Mouse (Mus musculus): ENCODE measurements at regions not wholly inside any gene's neighbourhood (a gene's known extent, or its start where the extent isn't known, plus 50 kb on each side); places are given as distances from the start of the nearest gene placed in this dataset.

DNA sequence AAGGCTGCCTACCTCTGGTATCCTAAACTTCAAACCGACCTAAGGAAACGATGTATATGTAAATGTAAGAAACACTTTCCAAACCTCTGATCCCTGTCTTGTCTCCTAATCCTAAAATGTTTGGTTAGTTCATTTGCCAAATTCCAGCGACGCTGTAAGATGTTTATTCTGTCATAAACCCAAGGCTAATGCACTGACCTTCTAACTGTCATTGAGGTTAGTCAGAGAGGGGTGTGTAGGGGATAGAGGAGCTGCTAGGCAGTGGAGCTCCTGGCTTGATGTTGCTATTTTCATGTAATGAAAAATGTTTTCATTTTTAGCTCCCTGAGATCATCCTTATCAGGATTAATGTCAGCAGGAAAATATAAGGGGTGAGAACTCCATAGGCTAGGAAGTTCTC is 335.8 kb upstream of the Rasgrp1 start:
- no peak for TF ChIP-seq POLR2A (IDR thresholded peaks at IDR 0.05; ENCODE audit: low read depth, low read length)
- no peak for TF ChIP-seq CTCF (IDR thresholded peaks at IDR 0.05; ENCODE audit: extremely low read depth, insufficient read length, insufficient replicate concordance, low read depth, low read length)

All from small intestine, adult 2 months (tissue).